Mouse (Mus musculus): ENCODE results near the gene Acad8. TPM values are rescaled to one million over a fixed set of nuclear protein-coding genes. Genes with fewer than 3 reads are reported as not detected.

Acad8 gene
- polyA plus RNA-seq, 1 experiment = not detected

DNA sequence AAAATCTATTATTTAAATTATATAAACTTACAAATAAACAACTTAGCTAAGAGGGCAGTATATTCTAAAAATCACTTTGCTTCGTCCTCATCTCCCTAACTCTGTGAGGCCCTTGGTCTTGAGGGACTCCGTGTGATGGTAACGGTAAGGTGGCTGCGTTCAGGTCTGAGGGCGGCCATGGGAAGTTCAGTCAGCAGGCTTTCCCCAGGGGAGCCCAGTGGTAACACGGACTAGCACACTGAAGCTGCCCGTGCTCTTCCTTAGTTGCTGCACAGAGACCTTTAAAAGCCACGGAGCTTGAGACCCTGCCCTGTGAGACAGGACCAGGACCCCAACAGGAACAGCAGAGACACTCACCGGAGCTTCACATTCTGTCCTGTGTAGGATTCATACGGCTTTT, 19.6 kb upstream of the Acad8 start:
- 94% methylated on average over 10 of the region's 10 CpGs for WGBS

DNA sequence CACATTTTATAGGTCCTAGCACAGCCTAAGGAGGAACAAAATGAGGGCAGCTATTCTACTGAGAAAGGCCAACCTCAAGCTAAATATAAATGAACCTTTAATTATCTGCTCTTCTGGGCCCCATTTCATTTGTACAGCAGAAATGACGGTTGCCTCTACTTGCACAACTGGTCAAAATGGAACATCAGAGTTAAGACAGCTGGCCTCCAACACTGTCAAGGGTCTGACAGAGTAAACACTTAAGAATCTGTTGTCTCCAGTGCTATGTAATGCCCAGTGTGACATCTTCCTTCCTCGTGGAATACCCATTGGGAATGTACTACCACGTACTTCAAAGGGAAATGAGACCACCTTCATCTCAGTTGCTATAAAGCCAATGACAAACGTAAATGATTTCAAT, 12.2 kb upstream of the Acad8 start:
- no peak overlapping the region for H3K4me3 ChIP-seq (ENCODE audit: insufficient read depth, low read depth, low read length)
- no peak overlapping the region for H3K27ac ChIP-seq (ENCODE audit: insufficient read depth, low read depth, low read length)
- no peak for TF ChIP-seq CTCF (IDR thresholded peaks at IDR 0.05; ENCODE audit: insufficient read depth, low read depth, low read length)
- no peak for TF ChIP-seq POLR2A (IDR thresholded peaks at IDR 0.05; ENCODE audit: insufficient read depth, low read depth, low read length)
- 80% methylated on average over 4 of the region's 4 CpGs for WGBS
- H3K4me1 ChIP-seq (ENCODE audit: control insufficient read depth, insufficient read depth, low read length) = peaks cover 4% of the 10 kb centered on the region; the same call in 1 of the 2 replicates

More for the DNA sequence above, 19.6 kb upstream of the Acad8 start:
- H3K4me1 ChIP-seq (ENCODE audit: control insufficient read depth, insufficient read depth, low read length) = 0 out of 2 replicates have a peak, but pooled peaks cover 5% of the 10 kb centered on the region
- no peak for TF ChIP-seq CTCF (IDR thresholded peaks at IDR 0.05; ENCODE audit: insufficient read depth, low read depth, low read length)
- no peak for TF ChIP-seq POLR2A (IDR thresholded peaks at IDR 0.05; ENCODE audit: insufficient read depth, low read depth, low read length)
- H3K27ac ChIP-seq (ENCODE audit: insufficient read depth, low read depth, low read length) = no peak overlapping the region
- H3K4me3 ChIP-seq (ENCODE audit: insufficient read depth, low read depth, low read length) = no peak overlapping the region

DNA sequence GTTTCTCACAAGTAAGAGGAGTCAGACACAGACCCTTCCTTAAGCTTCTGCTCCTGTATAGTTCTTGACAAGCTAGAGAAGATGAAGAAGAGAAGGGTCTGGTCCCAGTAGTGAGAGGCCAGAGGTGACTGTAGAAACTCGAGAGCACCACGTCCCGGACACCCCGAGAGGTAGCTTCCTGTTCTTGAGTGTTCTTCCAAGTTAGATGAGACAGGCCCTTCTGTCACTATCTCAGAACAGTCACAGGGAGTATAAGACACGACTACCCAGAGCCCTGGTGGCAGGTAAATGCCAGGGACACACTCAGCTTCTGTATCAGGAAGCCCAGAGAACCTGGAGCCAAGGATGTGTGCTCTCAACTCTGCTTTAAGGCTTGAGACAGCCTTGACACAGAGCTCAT, 9.9 kb upstream of the Acad8 start:
- Histone ChIP-seq H3K27ac (ENCODE audit: insufficient read depth, low read depth, low read length) (no peak overlapping the region), H3K4me3 (ENCODE audit: insufficient read depth, low read depth, low read length) (no peak overlapping the region), H3K4me1 (ENCODE audit: control insufficient read depth, insufficient read depth, low read length) (peaks cover 6% of the 10 kb centered on the region; the same call in 1 of the 2 replicates)
- TF ChIP-seq CTCF (IDR thresholded peaks at IDR 0.05; ENCODE audit: insufficient read depth, low read depth, low read length) = no peak
- no peak for TF ChIP-seq POLR2A (IDR thresholded peaks at IDR 0.05; ENCODE audit: insufficient read depth, low read depth, low read length)
- WGBS = 92% methylated on average over 5 of the region's 5 CpGs

DNA sequence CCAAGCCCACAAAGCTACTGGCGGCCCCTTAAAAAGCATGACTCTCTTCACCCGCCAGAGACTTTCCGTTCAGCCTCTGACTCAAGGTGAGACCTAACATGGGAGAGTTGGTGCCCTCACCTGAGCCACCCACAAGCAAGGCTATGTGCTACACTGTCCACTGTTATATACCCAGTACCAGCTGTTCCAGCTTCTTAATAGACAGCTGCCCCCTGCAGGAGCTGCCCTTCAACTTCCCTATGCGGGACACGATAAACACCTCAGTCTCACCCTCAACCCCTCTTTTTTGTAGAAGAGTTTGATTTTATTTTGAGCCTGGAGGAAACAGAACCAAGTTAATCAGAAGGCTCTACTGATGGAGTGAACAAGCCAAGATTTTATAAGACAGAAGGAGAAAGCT, 7.5 kb upstream of the Acad8 start:
- TF ChIP-seq CTCF (IDR thresholded peaks at IDR 0.05; ENCODE audit: insufficient read depth, low read depth, low read length) = no peak
- TF ChIP-seq POLR2A (IDR thresholded peaks at IDR 0.05; ENCODE audit: insufficient read depth, low read depth, low read length) = no peak
- 91% methylated on average over 5 of the region's 5 CpGs for WGBS
- Histone ChIP-seq H3K4me1 (ENCODE audit: control insufficient read depth, insufficient read depth, low read length) (peaks cover 6% of the 10 kb centered on the region; the same call in 1 of the 2 replicates), H3K27ac (ENCODE audit: insufficient read depth, low read depth, low read length) (no peak overlapping the region), H3K4me3 (ENCODE audit: insufficient read depth, low read depth, low read length) (no peak overlapping the region)

DNA sequence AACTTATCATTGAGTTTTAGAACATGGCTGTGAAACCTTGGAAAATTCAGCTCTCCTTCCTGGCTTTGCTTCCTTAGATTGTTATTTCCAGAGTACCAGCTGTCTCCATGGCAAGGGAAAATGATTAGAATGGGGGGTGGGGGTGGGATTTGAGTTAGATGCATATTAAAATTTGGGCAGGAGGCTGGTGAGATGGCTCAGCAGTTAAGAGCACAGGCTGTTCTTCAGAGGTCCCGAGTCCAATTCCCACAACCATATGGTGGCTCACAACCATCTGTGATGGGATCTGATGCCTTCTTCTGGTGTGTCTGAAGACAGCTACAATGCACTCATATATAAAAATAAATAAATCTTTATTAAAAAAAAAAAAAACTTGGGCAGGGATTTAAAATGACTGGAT, 6.6 kb upstream of the Acad8 start:
- TF ChIP-seq CTCF (IDR thresholded peaks at IDR 0.05; ENCODE audit: insufficient read depth, low read depth, low read length) (no peak), POLR2A (IDR thresholded peaks at IDR 0.05; ENCODE audit: insufficient read depth, low read depth, low read length) (no peak)
- WGBS = 84% methylated on average over 1 of the region's 1 CpGs
- Histone ChIP-seq H3K27ac (ENCODE audit: insufficient read depth, low read depth, low read length) (no peak overlapping the region), H3K4me1 (ENCODE audit: control insufficient read depth, insufficient read depth, low read length) (peaks cover 6% of the 10 kb centered on the region; the same call in 1 of the 2 replicates), H3K4me3 (ENCODE audit: insufficient read depth, low read depth, low read length) (no peak overlapping the region)

DNA sequence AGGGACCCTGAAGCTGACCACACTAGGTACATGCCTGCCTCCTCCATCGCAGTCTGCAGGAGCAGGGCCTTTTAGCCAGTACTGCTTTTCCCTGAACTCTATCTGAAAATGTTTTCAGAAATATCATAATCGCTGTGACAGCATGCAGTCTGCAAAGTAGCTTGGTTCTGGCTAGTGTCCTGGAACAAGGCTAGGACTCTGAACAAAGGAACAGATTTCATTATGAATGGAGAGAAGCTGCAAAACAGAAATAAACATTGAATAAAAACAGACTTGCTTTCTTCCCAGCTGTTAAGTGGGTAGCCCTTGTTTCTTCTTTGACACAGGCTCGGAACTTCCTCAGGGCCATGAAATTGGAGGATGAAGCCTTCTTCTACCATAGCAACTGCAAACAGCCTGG, 5.9 kb upstream of the Acad8 start:
- TF ChIP-seq POLR2A (IDR thresholded peaks at IDR 0.05; ENCODE audit: insufficient read depth, low read depth, low read length) (no peak), CTCF (IDR thresholded peaks at IDR 0.05; ENCODE audit: insufficient read depth, low read depth, low read length) (no peak)
- no peak overlapping the region for H3K27ac ChIP-seq (ENCODE audit: insufficient read depth, low read depth, low read length)
- WGBS = 75% methylated on average over 3 of the region's 3 CpGs
- H3K4me3 ChIP-seq (ENCODE audit: insufficient read depth, low read depth, low read length) = no peak overlapping the region
- H3K4me1 ChIP-seq (ENCODE audit: control insufficient read depth, insufficient read depth, low read length) = peaks cover 2% of the 10 kb centered on the region; the same call in 1 of the 2 replicates

DNA sequence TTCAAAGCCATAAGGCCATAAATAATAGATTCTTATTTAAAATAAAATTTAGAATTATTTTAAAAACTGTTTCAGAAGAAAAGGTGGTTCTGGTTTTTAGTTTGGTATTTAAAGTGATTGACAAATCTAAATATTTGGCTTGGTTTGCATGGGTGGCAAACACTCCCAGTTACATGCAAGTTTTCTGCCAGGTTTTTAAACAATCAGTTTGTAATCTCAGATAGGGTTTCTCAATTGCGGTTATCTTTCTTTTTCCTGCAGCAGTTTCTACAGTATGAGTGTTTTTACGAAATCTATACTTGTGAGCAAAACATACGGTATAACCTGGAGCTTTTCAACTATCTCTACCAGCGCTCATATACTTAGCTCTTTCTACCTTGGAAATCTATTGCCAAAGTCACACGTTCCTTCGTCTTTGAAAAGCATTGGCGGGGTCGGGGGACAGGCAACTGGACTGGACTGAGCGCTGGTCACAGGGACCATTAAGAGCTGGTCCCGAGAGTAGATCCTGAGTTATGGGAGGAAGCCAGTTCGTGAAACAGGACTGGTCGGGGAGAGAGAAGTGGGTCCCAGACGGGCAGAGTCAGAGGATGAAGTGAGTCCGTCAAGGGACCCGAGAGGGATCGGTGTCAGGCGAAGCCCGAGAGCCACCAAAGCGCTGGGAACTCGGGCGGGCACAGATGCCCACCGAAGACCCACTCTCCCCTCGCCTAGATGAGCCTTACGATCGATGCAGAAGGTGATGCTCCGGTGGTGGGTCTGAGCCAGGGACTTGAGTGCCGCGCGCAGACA, 501 bp downstream of the Acad8 start:
- 1% methylated on average over 29 of the region's 29 CpGs for whole genome bisulfite sequencing
- Histone ChIP-seq H3K4me1 (ENCODE audit: control insufficient read depth, insufficient read depth, low read length) (no peaks in the 10 kb centered on the region), H3K4me3 (ENCODE audit: insufficient read depth, low read depth, low read length) (peak overlapping the region; percentile 98), H3K27ac (ENCODE audit: insufficient read depth, low read depth, low read length) (peak overlapping the region; percentile 81)
- TF ChIP-seq CTCF (IDR thresholded peaks at IDR 0.05; ENCODE audit: insufficient read depth, low read depth, low read length) (no peak), POLR2A (IDR thresholded peaks at IDR 0.05; ENCODE audit: insufficient read depth, low read depth, low read length) (no peak)

DNA sequence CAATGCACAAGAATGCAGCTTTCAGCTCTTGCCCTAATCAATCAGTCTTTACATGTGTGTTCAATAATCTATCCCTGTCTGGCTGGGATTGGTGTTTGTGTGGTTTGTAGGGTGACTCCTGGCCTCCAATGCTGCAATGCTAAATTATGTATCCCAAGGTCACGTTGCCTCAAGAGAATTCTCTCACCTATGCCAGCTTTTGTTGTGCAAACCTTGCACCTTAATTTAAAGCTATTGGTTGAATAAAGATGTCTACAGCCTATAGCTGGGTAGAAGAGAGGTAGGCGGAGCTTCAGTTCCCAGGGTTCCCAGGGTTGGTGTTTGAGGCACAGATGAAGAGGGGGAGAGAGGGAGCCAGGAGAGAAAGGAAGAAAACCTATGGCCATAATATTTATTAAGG, 1.9 kb downstream of the Acad8 start:
- H3K4me3 ChIP-seq (ENCODE audit: insufficient read depth, low read depth, low read length) = no peak overlapping the region
- WGBS = 95% methylated on average over 2 of the region's 2 CpGs
- no peaks in the 10 kb centered on the region for H3K4me1 ChIP-seq (ENCODE audit: control insufficient read depth, insufficient read depth, low read length)
- TF ChIP-seq POLR2A (IDR thresholded peaks at IDR 0.05; ENCODE audit: insufficient read depth, low read depth, low read length) = no peak
- no peak for TF ChIP-seq CTCF (IDR thresholded peaks at IDR 0.05; ENCODE audit: insufficient read depth, low read depth, low read length)
- no peak overlapping the region for H3K27ac ChIP-seq (ENCODE audit: insufficient read depth, low read depth, low read length)

DNA sequence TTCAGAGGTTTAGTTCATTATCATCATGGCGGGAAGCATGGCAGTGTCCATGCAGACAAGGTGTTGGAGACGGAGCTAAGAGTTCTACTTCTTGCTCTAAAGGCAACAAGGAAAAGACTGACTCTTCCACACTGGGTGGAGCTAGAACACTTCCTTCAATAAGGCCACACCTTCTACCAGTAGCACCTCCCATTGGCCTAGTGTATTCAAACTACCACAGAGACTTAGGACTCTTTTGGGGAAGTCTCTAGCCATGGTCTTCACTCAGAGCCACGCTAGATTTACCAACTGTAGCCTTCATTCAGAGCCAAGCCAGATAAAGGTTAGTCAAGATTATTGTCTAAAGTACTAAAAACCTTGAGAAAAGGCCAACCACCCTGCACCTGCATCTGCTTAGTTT, 2.3 kb downstream of the Acad8 start:
- H3K4me3 ChIP-seq (ENCODE audit: insufficient read depth, low read depth, low read length) = no peak overlapping the region
- TF ChIP-seq CTCF (IDR thresholded peaks at IDR 0.05; ENCODE audit: insufficient read depth, low read depth, low read length) (no peak), POLR2A (IDR thresholded peaks at IDR 0.05; ENCODE audit: insufficient read depth, low read depth, low read length) (no peak)
- no peak overlapping the region for H3K27ac ChIP-seq (ENCODE audit: insufficient read depth, low read depth, low read length)
- 94% methylated on average over 3 of the region's 3 CpGs for WGBS
- H3K4me1 ChIP-seq (ENCODE audit: control insufficient read depth, insufficient read depth, low read length) = no peaks in the 10 kb centered on the region

Data from olfactory bulb, adult 2 months (tissue).